Mouse (Mus musculus): ENCODE measurements at regions not wholly inside any gene's neighbourhood (a gene's known extent, or its start where the extent isn't known, plus 50 kb on each side); places are given as distances from the start of the nearest gene placed in this dataset.

DNA sequence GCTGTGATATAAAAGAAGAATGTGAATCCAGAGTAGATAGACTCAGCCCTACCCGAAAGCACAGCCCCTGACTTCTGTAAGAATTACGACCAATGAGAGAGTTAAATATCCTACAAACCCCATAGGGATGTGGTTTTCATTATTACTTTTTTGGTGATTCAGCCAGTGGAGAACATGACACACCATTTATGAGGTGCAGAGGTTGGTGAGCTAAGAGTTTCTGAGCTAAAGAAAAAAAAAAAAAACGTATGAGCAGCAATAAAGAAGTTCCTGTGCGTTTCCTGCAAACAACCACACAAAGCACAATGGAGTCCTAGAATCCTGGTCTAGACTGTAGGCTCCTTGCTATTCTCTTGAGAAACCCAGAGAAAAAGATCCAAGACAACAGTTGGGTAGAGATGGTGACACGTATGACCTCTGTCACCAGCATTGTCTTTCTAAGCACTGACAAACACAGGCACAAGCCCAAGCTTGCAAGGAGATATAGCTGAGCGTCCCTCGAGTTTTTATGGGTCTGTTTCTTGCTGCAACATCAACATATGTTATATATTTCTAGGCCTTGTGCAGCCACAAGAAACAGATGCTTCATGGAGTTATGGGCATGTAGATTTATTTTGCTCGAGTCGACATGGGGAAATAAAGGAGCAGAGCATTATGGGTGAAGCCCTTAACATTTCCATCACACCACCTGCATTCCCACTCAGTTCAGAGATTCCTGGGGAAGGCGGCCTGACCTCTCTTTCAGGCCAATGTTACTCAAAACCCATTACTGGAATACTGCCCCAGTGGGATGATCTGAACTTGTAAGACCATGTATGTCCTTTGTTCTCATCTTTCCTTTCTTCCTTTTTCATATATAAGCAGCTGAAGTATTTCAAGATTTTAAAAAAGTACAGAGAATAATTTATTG is 263.1 kb upstream of the Lyplal1 start:
- intact Hi-C loops (cut with DNase I), result no loop called here

DNA sequence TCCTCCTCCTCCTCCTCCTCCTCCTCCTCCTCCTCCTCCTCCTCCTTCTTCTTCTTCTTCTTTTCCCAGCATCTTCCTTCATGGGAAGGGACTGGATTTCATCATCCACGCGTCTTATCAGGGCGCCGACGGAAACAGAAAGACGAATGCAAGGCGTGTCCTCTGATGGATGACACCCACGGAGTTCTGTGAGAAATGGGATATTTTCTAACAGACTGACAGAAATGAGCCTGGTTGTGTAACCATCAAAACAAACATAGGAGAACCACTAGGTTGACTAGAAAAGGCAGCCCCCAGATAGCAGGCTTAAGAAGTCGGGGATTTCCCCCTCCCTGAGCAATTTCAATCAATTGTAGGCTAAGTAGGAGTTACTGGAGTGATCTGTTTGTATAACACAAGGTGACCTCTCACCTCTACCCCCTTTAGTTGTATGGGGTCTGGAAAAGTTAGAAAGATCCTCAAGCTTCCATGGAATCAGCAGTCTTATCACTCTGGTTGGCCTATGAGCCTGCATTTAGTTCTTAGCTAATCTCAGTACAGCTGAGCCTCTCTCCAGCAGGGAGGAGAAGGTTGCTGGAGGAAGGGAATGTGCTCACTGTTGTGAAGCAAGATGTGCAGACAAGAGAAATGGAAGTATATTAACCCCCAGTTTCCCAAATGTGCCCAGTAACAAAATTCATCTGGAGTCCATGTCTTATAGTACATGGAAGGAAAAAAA is 260.0 kb upstream of the Lyplal1 start:
- intact Hi-C loops (cut with DNase I), result no loop called here

DNA sequence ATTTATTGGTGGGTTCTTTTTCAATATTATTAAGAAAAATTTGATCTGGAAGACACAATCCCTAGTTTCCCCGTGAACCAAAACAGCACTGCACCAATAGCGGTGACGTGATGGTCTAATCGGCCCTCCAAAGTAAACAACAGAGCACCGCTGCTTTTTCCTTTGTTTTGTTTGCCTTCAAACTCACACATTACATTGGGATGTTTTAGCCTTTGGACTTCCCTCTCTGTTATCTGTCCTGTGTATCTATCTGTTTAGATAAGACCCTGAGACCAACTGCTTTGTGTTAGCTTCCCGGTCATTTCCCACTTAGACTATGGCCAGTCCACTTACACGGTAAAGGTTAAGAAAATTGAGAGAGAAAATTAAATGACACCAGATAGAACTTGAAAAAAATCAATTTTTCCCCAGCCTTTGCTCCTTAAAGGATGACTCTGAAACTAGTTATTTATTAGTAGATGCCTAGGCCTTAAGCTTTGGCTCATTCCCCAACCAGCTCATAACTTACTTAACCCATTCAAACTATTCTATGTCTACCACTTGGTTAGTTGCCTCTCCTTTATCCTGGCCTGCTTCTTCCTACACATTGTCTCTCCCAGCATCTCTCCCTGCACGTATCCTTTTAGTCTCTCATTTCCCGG is 257.0 kb upstream of the Lyplal1 start:
- intact Hi-C loops (cut with DNase I), result no loop called here

DNA sequence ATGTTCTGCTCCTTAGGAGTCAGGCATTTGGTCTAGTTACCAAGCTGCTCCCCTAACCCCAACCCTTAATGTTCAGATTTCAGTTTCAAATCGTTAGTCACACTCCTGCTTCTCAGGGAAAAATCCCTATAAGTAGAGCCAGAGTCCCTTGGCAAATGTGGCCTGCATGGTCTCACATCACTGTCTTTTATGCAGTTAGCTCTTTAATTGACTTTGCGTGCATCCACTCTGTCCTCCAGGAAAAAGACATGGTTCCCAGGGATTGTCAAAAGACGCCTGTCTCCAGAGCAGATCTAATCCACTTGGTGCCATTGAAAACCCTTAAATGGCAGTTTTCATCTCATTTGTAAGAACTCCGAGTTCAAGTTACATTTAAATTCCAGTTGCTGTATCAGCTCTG is 256.3 kb upstream of the Lyplal1 start:
- intact Hi-C loops (cut with DNase I), result no loop called here

DNA sequence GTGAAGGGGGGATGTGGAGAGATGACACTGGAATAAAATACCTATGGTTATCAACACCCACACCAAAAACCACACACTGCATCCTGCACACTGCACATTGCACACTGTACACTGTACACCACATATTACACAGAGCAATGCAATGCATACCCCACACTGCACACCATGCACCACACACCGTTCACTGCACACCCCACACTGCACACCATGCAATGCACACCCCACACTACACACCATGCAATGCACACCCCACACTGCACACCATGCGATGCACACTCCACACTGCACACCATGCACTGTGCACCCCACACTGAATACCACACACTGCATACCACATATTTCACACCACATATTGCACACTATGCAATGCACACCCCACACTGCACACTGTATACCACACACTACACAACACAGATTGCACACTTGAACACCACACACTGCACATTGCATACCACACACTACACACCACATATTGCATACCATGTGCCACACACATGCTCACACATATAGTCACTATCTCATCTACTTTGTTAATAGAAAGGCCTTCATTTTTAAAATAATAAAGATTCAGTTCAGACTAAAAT is 255.8 kb upstream of the Lyplal1 start:
- intact Hi-C loops (cut with DNase I), result no loop called here

DNA sequence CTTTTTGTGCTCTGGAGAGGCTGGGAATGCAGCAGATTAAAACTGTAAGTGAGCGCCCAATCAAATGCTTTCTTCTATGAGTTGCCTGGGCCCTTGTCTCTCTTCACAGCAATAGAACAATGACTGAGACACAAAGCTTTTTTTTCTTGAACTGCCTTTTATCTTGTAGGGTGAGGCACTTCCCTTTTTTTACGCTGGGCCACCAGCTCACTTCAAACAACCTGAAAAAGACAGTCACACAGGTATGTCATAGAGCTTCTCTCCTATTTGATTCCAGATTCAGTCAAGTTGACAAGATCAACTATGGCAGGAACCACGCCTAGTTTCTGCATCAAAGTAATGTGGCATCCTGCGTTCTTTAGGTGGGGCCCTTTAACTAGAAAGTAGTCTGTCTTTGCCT is 246.2 kb upstream of the Lyplal1 start:
- intact Hi-C loops (cut with DNase I), result no loop called here

DNA sequence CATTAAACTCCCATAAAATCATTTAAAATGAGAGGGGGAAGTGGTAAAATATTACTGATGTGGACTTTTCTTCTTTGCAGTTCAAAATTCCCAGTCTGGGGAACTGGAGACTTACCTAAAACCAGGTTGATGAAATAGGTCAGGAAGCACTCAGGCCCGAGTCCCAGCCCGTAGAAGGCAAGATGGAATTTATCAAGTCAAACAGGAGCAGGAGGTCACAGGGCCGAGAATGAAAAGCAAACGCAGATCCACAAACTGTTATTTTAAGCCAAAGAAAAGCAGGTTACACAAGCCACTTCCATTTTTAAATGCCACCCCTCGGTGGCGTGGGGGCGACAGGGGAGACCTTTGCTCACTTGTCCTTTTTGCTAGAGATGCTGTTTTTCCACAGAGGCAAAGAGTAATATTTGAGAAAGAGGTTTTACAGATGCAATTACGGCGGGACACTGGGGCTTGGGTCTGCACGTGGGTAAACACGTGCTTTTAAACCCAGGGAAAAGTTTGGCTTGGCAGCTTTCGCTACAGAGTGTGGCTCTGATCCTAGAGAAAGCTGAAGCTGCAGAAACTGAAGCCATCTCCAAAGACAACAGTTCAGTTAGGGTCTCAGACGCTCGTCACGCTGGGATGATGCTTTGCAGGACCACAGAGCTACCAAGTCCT is 241.0 kb upstream of the Lyplal1 start:
- intact Hi-C loops (cut with DNase I), result no loop called here

DNA sequence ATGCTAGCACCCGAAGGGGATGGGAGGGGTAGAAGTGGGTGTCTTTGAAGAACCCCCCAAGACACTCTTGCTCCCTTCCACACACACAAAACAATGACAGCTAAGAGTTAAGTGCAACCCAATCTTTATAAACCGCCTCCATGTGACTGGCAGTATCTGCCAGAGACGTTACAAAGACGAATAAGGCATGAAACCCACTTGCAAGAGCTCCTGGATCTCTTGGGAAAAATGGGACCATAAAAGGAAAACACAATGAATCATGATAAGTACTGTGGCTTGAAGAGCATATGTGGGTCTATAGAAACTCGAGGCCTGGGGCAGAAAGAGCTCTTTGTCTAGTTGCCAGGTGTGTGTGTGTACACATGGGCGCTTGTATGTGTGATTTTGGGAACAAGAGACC is 237.6 kb upstream of the Lyplal1 start:
- intact Hi-C loops (cut with DNase I), result no loop called here

DNA sequence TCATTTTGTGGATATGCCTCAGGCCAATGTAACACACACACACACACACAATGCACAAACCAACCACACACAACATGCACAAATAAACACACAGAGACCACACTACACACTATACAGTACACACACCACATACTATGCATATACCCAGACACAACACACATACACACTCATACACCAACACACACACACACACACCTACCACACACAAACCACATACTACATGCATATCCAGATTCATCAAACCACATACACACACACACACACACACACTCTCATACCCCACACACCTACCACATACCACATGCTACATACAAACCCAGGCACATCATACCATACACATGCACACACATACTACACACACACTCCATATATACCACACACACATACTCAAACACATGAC is 237.0 kb upstream of the Lyplal1 start:
- intact Hi-C loops (cut with DNase I), result no loop called here

DNA sequence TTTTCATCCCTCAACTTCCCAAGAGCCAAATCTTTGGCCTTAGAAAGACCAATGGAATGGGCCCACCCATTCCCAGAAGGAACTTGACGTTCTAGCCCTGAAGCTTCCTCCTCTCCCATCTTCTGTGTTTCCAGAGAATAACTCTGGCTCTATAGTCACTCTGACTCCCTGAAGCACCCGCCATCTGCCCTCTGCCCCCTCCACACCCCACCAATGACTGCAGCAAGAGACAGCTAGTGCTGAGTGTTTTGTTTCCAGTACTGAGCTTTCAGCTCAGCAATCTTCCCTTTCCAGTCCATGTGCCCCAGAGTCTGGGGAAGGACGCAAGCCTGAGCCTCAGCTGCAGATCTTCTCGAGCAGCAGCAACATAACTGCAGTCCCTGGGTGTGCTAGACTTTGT is 233.3 kb upstream of the Lyplal1 start:
- intact Hi-C loops (cut with DNase I), result no loop called here

DNA sequence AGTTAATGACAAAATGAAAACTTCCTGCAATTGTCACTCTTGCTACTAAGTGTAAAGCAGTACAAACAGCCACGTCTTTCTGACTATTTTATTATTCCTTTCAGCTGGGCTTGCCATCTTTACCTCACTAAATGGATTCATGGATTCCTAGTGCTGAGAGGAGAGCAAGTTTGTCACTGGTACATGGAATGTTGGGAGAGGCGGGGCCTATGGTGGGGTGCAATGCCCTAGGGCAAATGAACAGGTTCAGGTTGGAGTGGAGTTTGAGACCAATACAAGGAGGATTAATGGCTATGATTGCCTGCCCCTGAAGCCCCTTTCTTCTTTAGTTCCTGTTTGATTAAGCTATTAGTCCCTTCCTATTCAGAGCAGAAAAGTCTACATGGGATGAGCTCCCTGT is 232.9 kb upstream of the Lyplal1 start:
- intact Hi-C loops (cut with DNase I), result no loop called here

DNA sequence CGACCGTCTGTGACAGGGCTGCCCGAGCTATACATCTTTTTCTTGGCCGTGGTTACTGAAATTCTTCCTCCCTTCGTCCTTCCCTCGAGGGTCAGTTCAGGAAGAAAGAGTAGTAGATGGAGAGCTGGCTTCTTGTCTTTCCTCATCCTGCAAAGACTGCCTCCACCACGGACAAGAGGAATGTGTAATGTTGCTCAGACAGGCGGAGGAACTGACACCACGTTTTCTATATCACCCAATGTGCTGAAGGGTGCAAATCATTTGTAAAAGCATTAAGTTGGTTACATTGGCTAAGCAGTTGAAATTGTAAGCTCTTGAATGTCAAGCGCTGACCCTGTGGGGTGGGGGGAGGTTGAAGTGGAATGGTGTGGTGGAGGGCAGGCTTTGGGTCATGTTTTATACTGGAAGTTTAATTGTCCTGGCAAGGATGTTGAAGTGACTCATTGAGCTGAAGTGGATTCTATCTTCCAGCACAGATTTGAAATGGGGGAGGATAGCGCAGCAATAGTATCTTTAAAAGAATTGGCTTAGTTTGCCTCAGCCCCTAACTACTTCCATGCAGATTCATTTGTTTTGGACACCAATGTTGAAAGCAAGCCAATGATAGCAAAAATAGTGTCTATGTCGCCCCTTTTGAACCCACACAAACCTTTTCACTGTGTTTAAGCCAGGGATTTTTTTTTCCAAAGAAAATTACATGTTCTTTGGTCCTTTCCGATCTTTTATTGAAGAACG is 230.5 kb upstream of the Lyplal1 start:
- intact Hi-C loops (cut with DNase I), result no loop called here

DNA sequence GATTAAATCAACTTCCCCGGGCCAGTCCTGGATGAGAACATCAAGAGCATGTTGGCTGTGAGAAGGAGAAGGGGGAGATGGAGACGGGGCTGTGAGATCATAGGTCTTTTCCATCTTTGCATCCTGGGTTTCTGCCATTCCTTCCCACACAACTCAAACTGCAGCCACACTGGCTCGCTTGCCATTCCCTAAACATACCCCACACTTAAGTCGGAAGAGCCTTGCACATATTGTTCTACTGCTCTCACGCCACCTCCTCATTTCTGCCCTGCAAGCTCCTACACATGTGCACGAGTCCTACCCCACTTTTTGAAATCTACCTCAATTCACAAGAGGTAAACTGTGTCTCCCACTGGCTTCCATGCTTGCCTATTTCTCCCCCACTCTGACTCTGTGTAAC is 228.3 kb upstream of the Lyplal1 start:
- intact Hi-C loops (cut with DNase I), result no loop called here

DNA sequence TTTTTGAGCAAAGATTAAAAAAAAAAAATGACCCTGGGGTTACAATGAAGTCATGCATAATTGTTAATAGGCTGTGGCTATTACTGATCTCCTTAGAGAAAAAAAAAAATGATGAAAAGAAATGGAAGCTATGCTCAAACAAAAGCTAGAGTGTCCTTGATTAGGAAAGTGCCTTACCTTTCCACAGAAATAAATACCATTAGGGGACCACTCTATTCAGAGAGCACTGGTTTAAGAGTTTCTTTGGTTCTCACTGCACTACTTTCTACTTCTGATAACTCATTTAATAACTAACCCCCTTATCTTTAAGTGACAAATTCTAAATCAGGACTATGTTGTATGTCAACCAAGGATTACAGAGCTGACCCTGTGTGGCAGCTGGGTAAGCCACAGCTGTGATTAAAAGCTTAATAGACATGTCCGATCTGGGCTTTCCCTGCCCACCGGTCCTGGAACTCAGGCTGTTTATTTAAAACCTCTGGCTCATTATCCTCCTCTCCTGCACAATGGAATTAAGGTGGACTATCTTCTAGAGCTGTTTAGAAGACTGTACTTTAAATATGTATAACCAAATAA is 225.9 kb upstream of the Lyplal1 start:
- intact Hi-C loops (cut with DNase I), result no loop called here

DNA sequence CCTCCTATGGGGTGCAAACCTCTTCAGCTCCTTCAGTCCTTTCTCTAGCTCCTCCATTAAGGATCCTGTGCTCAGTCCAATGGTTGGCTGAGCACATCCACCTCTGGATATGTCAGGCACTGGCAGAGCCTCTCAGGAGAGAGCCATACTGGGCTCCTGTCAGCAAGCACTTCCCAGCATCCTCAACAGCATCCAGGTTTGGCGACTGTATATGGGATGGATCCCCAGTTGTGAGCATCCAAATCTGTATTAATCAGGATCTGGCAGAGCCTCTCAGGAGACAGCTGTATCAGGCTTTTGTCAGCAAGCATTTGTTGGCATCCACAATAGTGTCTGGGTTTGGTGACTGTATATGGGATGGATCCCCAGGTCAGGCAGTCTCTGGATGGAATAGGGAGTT is 225.3 kb upstream of the Lyplal1 start:
- intact Hi-C loops (cut with DNase I), result no loop called here

DNA sequence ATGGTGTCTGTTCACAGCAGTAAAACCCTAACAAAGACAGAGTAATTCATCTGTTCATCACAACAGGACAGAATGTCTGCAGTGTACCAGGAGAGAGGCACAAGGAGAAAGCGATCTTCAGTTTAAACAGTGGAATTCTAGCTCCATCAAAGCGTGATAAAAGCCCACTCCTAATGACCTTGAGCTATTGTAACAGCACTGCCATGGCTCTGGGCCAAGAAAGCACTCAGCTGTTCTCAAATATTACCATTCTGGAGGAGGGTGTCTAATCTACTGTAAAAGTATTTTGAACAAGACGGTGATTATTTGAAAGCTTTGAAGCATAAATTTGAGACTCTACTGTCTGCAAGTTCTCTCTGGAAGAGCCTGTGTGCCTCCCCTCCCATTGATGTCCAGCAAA is 224.8 kb upstream of the Lyplal1 start:
- intact Hi-C loops (cut with DNase I), result no loop called here

DNA sequence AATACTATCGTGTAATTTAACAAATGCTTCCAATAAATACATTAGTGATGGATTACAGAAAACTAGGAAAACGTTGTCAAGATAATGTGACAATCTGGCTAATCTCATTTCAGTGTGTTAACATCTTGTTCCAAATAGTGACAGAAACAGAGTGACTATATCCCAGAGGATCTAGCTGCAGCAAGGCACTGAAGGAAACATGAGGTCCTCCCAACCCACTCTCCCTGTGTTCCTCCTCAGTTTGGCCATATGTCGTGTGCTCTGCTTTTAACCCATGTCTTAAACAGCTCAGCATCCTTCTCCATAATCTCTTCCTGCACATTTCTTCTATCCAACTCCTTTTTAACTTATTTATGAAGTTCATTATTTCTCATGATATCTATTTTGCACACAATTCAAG is 223.6 kb upstream of the Lyplal1 start:
- intact Hi-C loops (cut with DNase I), result no loop called here

DNA sequence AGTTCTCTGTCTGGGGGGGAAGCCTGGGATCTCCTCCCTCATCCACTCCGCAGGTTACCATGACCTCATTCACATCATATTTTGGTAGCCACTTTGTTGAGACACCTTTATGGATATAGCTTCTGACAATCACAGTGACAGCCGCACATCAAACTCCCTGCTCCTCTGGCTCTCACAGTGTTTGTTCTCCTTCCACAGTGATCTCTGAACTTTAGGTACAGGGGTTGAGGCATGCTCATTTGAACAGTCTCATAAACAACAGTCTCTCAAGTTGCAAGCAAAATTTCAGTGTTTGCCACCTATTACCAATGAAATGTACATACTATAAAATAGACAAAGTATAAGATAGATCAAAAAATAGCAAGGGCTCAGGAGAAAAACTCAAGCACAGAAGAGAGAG is 200.2 kb upstream of the Lyplal1 start:
- intact Hi-C loops (cut with DNase I), result no loop called here

DNA sequence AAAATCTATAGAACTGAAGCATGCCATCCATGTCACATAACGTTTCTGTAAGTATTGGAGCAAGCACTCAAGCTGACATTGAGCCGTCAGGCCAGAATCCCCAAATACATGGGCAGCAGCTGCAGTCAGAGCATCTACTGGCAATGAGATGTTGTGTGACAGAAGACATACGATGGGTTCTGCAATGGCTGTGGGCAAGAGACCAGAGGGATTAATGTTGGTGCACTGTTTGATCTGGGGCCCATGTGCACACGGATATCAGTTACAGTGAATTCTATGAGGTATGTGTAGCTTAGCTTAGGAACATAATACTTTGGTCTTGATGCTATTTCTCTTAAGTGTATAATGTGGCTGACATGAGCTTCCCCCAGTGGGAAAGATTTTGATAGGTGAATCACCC is 197.1 kb upstream of the Lyplal1 start:
- intact Hi-C loops (cut with DNase I), result no loop called here

DNA sequence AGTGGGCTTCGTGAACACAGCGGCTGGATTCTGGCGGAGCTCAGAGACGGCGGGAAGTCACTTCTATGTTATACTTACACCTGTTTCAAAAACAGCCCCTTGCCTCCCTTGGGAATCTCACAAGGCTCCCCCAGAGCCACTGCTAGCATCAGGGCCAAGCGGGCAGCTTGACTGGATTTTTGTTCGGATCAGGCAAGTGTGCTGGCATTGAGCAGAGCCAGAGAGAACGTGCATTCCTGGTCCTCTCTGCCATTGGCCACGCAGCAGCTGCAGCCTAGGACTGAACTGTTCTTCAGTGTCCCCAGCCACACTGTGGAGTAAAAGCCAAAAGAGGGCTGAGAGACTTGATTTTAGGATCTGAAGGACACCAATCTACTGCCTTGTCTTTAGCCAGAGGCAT is 195.6 kb upstream of the Lyplal1 start:
- intact Hi-C loops (cut with DNase I), result no loop called here
